Mouse (Mus musculus): ENCODE measurements around the gene B9d2. TPM values are rescaled to one million over a fixed set of nuclear protein-coding genes. Genes with fewer than 3 reads are reported as not detected.

The B9d2 gene
- polyA plus RNA-seq, 1 experiment from 2014 or later, result 41.3 TPM

DNA sequence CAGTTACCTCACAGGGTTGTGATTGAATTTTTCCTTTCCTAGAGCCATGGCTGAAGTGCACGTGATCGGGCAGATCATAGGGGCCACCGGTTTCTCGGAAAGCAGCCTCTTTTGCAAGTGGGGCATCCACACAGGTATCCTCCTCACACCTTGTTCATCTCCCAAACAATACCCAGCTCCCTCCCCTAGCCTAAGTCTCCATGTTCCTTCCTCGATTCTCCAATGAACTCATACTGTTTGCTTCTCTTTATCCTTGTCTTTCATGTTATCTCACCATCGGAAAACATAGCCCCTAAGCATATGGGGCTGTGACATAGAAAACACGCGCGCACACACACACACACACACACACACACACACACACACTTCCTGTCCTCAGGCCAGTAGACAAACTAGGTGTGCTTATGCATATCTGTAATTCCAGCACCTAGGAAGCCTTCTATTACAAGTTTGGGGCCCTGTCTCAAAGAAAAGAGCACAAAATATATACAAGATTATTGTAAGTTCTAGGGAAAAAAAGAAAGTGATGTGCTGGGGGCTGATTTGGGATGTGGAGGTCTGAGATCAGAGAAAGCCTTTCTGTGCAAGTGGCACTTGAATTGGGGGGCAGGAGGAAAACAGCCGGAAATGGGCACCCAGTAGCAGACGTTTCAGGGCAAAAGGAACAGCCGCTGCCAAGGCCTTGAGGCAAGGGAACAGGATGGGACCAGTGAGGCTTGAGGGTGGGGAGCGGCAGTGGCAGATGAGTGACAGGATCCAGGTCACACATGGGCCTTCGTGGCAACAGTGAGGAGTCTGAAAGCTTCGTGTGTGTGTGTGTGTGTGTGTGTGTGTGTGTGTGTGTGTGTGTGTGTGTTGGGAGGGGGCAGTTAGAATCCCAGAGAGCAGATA, 1.0 kb downstream of the B9d2 start:
- Histone ChIP-seq H3K4me1 (replicated peaks; ENCODE audit: control insufficient read depth, insufficient read depth, low read length) (peaks cover 13% of the 10 kb centered on the region), H3K9ac (replicated peaks; ENCODE audit: low read depth, low read length) (no peak overlapping the region), H3K4me3 (replicated peaks; ENCODE audit: low read length) (peak overlapping the region; percentile 51), H3K4me2 (ENCODE audit: low read length) (peak overlapping the region; percentile 57), H3K36me3 (ENCODE audit: control insufficient read depth, insufficient read depth) (no peaks in the 10 kb centered on the region), H3K27ac (ENCODE audit: low read length) (no peak overlapping the region; the same call in 1 of the 2 replicates), H3K27me3 (replicated peaks; ENCODE audit: control insufficient read depth, insufficient read depth, low read length) (peaks cover 13% of the 10 kb centered on the region), H3K9me3 (ENCODE audit: control insufficient read depth, low read length) (no peaks in the 10 kb centered on the region)
- no peak for ATAC-seq
- WGBS, result 61% methylated on average over 15 of the region's 15 CpGs

DNA sequence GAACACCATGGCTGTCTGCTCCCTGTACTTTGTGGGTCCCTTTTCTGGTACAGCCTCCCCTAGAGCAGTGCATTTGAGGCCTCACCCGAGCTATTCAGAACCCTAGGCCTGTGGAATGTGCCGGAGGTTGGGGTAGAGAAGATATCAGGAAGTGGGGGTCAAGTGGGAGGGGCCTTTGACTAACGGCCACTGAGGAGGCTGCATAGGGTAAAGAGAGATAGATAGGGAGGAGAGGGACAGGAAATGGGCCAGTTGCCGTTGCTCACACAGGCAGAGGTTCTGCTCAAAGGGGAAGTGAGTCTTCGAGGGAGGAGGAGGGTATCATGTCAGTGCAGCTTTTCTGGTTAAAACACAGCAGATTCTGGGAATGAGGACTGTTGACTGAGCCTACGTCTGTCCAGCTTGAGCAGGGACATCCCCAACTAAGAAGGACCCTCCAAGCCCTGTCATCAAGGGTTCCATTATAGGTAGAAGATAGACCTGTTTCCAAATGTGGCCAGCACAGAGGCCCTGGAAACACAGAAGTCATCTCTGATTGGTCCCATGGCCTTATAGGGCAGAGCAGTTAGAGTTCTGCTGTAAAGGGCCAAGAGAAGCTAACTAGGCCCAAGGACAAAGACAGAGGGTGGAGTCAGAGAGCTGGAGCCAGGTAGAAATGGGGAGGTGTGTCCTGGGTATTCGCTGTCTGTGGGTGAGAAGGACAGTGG, 3.0 kb downstream of the B9d2 start:
- Histone ChIP-seq H3K4me2 (ENCODE audit: low read length) (no peak overlapping the region), H3K9me3 (ENCODE audit: control insufficient read depth, low read length) (no peaks in the 10 kb centered on the region), H3K4me1 (replicated peaks; ENCODE audit: control insufficient read depth, insufficient read depth, low read length) (peaks cover 29% of the 10 kb centered on the region), H3K9ac (replicated peaks; ENCODE audit: low read depth, low read length) (no peak overlapping the region), H3K27ac (ENCODE audit: low read length) (no peak overlapping the region), H3K4me3 (replicated peaks; ENCODE audit: low read length) (no peak overlapping the region), H3K27me3 (replicated peaks; ENCODE audit: control insufficient read depth, insufficient read depth, low read length) (peaks cover 30% of the 10 kb centered on the region), H3K36me3 (ENCODE audit: control insufficient read depth, insufficient read depth) (no peaks in the 10 kb centered on the region)
- no peak for ATAC-seq
- 78% methylated on average over 7 of the region's 7 CpGs for WGBS

DNA sequence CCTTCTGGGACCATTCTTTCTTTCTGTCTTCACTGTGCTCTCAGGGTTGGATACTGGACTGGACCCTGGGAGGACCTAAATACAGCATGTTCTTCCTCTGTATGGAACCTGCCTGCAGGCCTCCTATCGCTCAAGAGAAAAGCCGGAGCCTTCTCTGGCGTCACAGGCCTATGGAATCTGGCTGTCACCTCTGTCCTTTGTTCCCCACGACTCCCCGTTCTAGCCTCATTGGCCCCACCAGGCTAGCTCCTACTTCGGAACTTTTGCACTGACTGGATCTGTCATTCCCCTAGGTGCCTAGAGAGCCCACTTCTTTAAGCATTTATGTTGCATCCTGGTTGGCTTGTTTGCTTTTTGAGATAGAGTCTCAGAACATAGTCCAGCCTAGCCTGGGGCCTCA, 4.1 kb downstream of the B9d2 start:
- WGBS, result 83% methylated on average over 6 of the region's 6 CpGs
- H3K27me3 ChIP-seq (replicated peaks; ENCODE audit: control insufficient read depth, insufficient read depth, low read length), result peaks cover 35% of the 10 kb centered on the region
- ATAC-seq, result no peak

DNA sequence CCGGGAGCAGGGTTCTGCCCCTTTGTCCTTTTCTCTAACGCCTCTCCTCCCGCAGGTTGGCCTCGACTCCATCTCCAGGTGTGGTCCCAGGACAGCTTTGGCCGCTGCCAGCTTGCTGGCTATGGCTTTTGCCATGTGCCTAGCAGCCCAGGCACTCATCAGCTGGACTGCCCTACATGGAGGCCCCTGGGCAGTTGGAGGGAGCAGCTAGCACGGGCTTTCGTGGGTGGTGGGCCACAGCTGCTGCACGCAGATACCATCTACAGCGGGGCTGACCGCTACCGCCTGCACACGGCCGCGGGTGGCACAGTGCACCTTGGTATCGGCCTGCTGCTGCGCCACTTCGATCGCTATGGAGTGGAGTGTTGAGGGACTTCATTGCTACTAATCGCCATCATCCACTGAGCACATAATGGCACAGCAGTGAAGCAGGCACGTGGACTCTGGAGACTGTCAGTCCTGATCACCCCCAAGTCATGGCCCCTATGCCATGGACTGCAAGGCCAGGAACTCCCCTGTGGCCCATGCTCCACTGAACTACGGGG, 5.4 kb downstream of the B9d2 start:
- 75% methylated on average over 21 of the region's 21 CpGs for WGBS
- no peak for ATAC-seq
- H3K27me3 ChIP-seq (replicated peaks; ENCODE audit: control insufficient read depth, insufficient read depth, low read length), result peaks cover 48% of the 10 kb centered on the region
- H3K36me3 ChIP-seq (ENCODE audit: control insufficient read depth, insufficient read depth), result no peaks in the 10 kb centered on the region
- H3K9me3 ChIP-seq (ENCODE audit: control insufficient read depth, low read length), result no peaks in the 10 kb centered on the region
- no peak overlapping the region for H3K9ac ChIP-seq (replicated peaks; ENCODE audit: low read depth, low read length)
- peaks cover 34% of the 10 kb centered on the region for H3K4me1 ChIP-seq (replicated peaks; ENCODE audit: control insufficient read depth, insufficient read depth, low read length)
- no peak overlapping the region for H3K4me3 ChIP-seq (replicated peaks; ENCODE audit: low read length)
- no peak overlapping the region for H3K4me2 ChIP-seq (ENCODE audit: low read length)
- no peak overlapping the region for H3K27ac ChIP-seq (ENCODE audit: low read length)

More for the DNA sequence above, 4.1 kb downstream of the B9d2 start:
- Histone ChIP-seq H3K4me3 (replicated peaks; ENCODE audit: low read length) (no peak overlapping the region), H3K27ac (ENCODE audit: low read length) (no peak overlapping the region), H3K36me3 (ENCODE audit: control insufficient read depth, insufficient read depth) (no peaks in the 10 kb centered on the region), H3K4me2 (ENCODE audit: low read length) (no peak overlapping the region), H3K9me3 (ENCODE audit: control insufficient read depth, low read length) (no peaks in the 10 kb centered on the region), H3K4me1 (replicated peaks; ENCODE audit: control insufficient read depth, insufficient read depth, low read length) (peaks cover 39% of the 10 kb centered on the region), H3K9ac (replicated peaks; ENCODE audit: low read depth, low read length) (no peak overlapping the region)

DNA sequence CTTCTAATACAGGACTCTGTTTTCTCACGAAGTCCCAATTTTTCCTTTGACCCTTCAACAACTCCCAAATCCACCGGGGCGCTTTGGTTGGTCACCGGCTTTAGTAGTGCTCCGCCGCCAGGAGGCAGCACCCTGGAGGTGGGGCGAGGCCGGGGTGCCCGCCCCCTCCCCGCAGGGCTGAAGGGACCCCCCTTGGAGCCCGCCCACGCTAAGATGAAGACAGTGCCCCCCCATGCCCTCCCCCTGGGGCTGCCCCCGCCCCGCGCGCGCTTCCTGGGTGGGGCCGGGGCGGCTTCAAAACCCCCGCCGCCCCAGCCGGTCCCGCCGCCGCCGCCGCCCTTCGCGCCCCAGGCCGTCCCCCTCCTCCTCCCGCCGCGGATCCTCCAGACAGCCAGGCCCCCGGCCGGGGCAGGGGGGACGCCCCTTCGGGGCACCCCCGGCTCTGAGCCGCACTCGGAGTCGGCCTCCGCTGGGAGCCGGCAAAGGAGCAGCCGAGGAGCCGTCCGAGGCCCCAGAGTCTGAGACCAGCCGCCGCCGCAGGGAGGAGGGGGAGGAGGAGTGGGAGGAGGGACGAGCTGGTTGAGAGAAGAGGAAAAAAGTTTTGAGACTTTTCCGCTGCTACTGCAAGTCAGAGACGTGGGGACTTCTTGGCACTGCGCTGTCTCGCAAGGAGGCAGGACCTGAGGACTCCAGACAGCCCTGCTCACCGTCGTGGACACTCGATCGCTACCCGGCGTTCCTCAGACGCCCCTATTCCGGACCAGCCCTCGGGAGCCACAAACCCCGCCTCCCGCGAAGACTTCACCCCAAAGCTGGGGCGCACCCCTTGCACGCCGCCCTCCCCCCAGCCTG, 6.3 kb downstream of the B9d2 start, which contains the start of gene Tgfb1:
Gene Tgfb1, plus strand, starts transcription at position 323 of the 852 bp plus-strand sequence.
- Histone ChIP-seq H3K27ac (ENCODE audit: low read length) (no peak within 1 kb of the TSS), H3K4me1 (replicated peaks; ENCODE audit: control insufficient read depth, insufficient read depth, low read length) (peaks cover 34% of the 10 kb centered on the region), H3K9ac (replicated peaks; ENCODE audit: low read depth, low read length) (peak within 1 kb of the TSS; percentile 49), H3K9me3 (ENCODE audit: control insufficient read depth, low read length) (no peaks in the 10 kb centered on the region), H3K4me2 (ENCODE audit: low read length) (peak within 1 kb of the TSS; percentile 63), H3K27me3 (replicated peaks; ENCODE audit: control insufficient read depth, insufficient read depth, low read length) (peaks cover 53% of the 10 kb centered on the region), H3K36me3 (ENCODE audit: control insufficient read depth, insufficient read depth) (no peaks in the 10 kb centered on the region), H3K4me3 (replicated peaks; ENCODE audit: low read length) (peak within 1 kb of the TSS; percentile 43)
- under 1% methylated on average over 51 of the region's 69 CpGs for WGBS
- peak; percentile 26; the same call in 1 of the 2 replicates for ATAC-seq

DNA sequence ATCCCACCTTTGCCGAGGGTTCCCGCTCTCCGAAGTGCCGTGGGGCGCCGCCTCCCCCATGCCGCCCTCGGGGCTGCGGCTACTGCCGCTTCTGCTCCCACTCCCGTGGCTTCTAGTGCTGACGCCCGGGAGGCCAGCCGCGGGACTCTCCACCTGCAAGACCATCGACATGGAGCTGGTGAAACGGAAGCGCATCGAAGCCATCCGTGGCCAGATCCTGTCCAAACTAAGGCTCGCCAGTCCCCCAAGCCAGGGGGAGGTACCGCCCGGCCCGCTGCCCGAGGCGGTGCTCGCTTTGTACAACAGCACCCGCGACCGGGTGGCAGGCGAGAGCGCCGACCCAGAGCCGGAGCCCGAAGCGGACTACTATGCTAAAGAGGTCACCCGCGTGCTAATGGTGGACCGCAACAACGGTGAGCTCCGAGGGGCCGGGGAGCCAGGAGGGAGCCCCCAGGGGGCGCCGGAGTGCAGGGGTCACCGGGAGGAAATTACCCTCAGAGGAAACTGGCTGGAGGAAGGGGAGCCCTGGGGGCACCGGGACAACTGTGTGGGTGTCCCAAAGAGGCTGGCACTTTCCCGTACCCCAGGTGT, 7.3 kb downstream of the B9d2 start:
- H3K4me1 ChIP-seq (replicated peaks; ENCODE audit: control insufficient read depth, insufficient read depth, low read length), result peaks cover 34% of the 10 kb centered on the region
- peaks cover 58% of the 10 kb centered on the region for H3K27me3 ChIP-seq (replicated peaks; ENCODE audit: control insufficient read depth, insufficient read depth, low read length)
- no peaks in the 10 kb centered on the region for H3K9me3 ChIP-seq (ENCODE audit: control insufficient read depth, low read length)
- under 1% methylated on average over 47 of the region's 47 CpGs for WGBS
- H3K36me3 ChIP-seq (ENCODE audit: control insufficient read depth, insufficient read depth), result no peaks in the 10 kb centered on the region
- H3K4me3 ChIP-seq (replicated peaks; ENCODE audit: low read length), result peak overlapping the region; percentile 43
- no peak for ATAC-seq
- peak overlapping the region; percentile 63 for H3K4me2 ChIP-seq (ENCODE audit: low read length)
- no peak overlapping the region for H3K27ac ChIP-seq (ENCODE audit: low read length)
- peak overlapping the region; percentile 23; the same call in 1 of the 2 replicates for H3K9ac ChIP-seq (replicated peaks; ENCODE audit: low read depth, low read length)

DNA sequence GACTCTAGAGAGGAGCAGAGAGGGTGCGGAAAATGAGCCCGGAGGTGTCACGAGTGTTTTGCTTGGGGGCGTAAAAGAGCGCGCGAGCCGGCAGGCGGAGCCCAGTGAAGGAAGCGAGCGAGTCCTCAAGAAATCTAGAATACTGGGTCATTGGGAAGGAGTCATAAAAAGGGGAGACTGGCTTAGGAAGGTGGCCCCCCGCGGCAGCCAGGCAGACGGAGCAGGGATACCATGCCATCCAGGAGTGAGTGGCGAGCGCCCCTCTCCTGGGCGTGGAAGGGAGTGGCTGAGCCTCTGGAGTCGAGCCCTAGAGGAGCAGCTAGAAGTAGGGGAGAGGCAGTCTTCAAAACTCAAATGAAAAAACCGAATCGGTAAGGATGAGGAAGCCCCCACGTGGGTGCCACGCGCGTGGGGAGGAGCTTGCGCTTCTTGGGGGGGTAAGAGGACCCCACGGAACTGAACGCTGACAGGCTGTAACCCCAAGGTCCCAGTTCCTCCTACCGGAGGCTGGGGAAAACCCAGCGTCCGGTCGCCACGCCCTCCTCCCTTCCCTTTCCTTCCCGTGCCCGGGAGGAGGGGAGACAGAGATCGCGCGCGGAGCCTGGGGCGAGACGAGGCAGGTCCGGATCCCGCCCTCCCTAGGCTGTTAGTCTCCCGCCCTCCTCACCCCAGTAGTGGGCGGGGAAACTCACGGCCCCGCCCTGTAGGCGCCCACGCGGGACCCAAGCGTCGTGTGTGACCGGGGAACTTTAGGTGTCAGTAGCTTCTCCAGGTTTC, 8.4 kb downstream of the B9d2 start:
- H3K9ac ChIP-seq (replicated peaks; ENCODE audit: low read depth, low read length), result peak overlapping the region; percentile 44
- WGBS, result 1% methylated on average over 51 of the region's 52 CpGs
- H3K27ac ChIP-seq (ENCODE audit: low read length), result no peak overlapping the region
- peak overlapping the region; percentile 53 for H3K4me2 ChIP-seq (ENCODE audit: low read length)
- peak overlapping the region; percentile 43 for H3K4me3 ChIP-seq (replicated peaks; ENCODE audit: low read length)
- no peaks in the 10 kb centered on the region for H3K36me3 ChIP-seq (ENCODE audit: control insufficient read depth, insufficient read depth)
- H3K4me1 ChIP-seq (replicated peaks; ENCODE audit: control insufficient read depth, insufficient read depth, low read length), result peaks cover 34% of the 10 kb centered on the region
- ATAC-seq, result no peak
- H3K9me3 ChIP-seq (ENCODE audit: control insufficient read depth, low read length), result no peaks in the 10 kb centered on the region
- H3K27me3 ChIP-seq (replicated peaks; ENCODE audit: control insufficient read depth, insufficient read depth, low read length), result peaks cover 58% of the 10 kb centered on the region

DNA sequence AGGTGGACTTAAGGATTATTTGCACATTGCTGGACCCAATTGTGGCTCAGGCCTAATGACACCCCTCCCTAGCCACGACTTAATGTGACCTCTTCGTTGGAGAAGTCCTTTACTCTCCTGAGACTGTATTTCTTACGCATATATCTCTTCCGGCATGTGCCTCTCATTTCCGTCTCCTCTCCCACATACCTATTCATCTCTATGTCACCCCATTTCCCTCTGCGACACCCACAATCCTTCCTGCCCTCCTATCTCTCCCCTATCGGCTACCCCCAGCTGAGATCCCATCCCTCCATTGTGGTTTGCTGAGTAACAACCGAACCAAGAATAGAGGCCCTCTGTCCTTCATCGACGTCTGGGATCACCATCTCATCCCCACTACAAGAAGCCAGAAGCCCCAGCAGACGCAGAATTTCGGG, 9.0 kb downstream of the B9d2 start:
- WGBS, result 10% methylated on average over 12 of the region's 12 CpGs
- Histone ChIP-seq H3K4me3 (replicated peaks; ENCODE audit: low read length) (peak overlapping the region; percentile 43), H3K9me3 (ENCODE audit: control insufficient read depth, low read length) (no peaks in the 10 kb centered on the region), H3K27me3 (replicated peaks; ENCODE audit: control insufficient read depth, insufficient read depth, low read length) (peaks cover 58% of the 10 kb centered on the region), H3K9ac (replicated peaks; ENCODE audit: low read depth, low read length) (no peak overlapping the region), H3K36me3 (ENCODE audit: control insufficient read depth, insufficient read depth) (no peaks in the 10 kb centered on the region), H3K4me2 (ENCODE audit: low read length) (peak overlapping the region; percentile 53), H3K27ac (ENCODE audit: low read length) (no peak overlapping the region), H3K4me1 (replicated peaks; ENCODE audit: control insufficient read depth, insufficient read depth, low read length) (peaks cover 34% of the 10 kb centered on the region)
- no peak for ATAC-seq
